In genomic region chr5:9010166-9010565, GRCm38 (mm10) we compare ENCODE assay signal across 17 mouse cellular contexts.
"Had no signal": no experiment of that assay in that cellular context is flagged by ENCODE, and none has a peak within 500 bp of the region (broad histone marks: within the 10 kb centered on the region; RNA-seq: fewer than 3 reads in every experiment).

No protein-coding gene starts in this region.

- H3K4me3 ChIP-seq: midbrain, embryonic 10.5 days; midbrain, embryonic 12.5 days; myocyte; neural tube, embryonic 13.5 days; neural tube, embryonic 15.5 days; stomach, embryonic 15.5 days had no signal

- H3K9me3 ChIP-seq: midbrain, embryonic 10.5 days; midbrain, embryonic 12.5 days; neural tube, embryonic 13.5 days; neural tube, embryonic 15.5 days; stomach, embryonic 15.5 days had no signal

- H3K4me2 ChIP-seq: lung, embryonic 14.5 days; midbrain, embryonic 12.5 days; neural tube, embryonic 13.5 days; neural tube, embryonic 15.5 days; stomach, embryonic 15.5 days had no signal

- H3K9ac ChIP-seq: lung, embryonic 14.5 days; midbrain, embryonic 12.5 days; neural tube, embryonic 13.5 days; neural tube, embryonic 15.5 days; stomach, embryonic 15.5 days had no signal

- ATAC-seq: midbrain, embryonic 16.5 days had no signal

- H3K27ac ChIP-seq: midbrain, embryonic 10.5 days; midbrain, embryonic 12.5 days; neural tube, embryonic 13.5 days; neural tube, embryonic 15.5 days; stomach, embryonic 15.5 days; stomach, postnatal 0 days had no signal

- H3K27me3 ChIP-seq: midbrain, embryonic 12.5 days; neural tube, embryonic 13.5 days; neural tube, embryonic 15.5 days; stomach, embryonic 15.5 days had no signal

- H3K4me1 ChIP-seq: midbrain, embryonic 10.5 days; midbrain, embryonic 12.5 days; neural tube, embryonic 13.5 days; neural tube, embryonic 15.5 days; stomach, embryonic 15.5 days had no signal

- DNase-seq: lung, adult 18-20 months; lung, embryonic 14.5 days; lung, postnatal 10 days; lung, postnatal 4 days; midbrain, embryonic 14.5 days; right cerebral cortex, postnatal 14 days; thymus, adult 2 months; thymus, postnatal 25 days; thymus, postnatal 4 days had no signal

- H3K36me3 ChIP-seq: midbrain, embryonic 10.5 days; midbrain, embryonic 12.5 days; neural tube, embryonic 13.5 days; neural tube, embryonic 15.5 days; stomach, embryonic 15.5 days had no signal
